Mouse (Mus musculus) retina, adult 2 months (tissue): ENCODE measurements at regions not wholly inside any gene's neighbourhood (a gene's known extent, or its start where the extent isn't known, plus 50 kb on each side); places are given as distances from the start of the nearest gene placed in this dataset.
"Not testable (repeated sequence)": the region's sequence is repeated elsewhere in the genome, so short reads cannot be mapped to it uniquely, and the experiment has no call there.

Experiments
- DNase-seq: peaks from one replicate; pipeline ENCODE4 v3.0.0-alpha.2; 2012; ENCODE audit warnings: low read depth, low spot score

- DNase-seq: no peak
These were observed 236.7 kb downstream of the Prex1 start for GRCm38 (mm10) chr2:166476953-166477352.

- no peak for DNase-seq
These were observed 238.0 kb downstream of the Prex1 start for GRCm38 (mm10) chr2:166475624-166476023.

- no peak for DNase-seq
These were observed 239.0 kb downstream of the Prex1 start for GRCm38 (mm10) chr2:166474601-166475000.

GRCm38 (mm10) chr2:166471257-166471753, 242.3 kb downstream of the Prex1 start:
- DNase-seq: no peak

- DNase-seq: no peak
These were observed 244.5 kb downstream of the Prex1 start for GRCm38 (mm10) chr2:166469046-166469593.

GRCm38 (mm10) chr2:166467137-166467536, 246.5 kb downstream of the Prex1 start:
- no peak for DNase-seq

- no peak for DNase-seq
These were observed 248.1 kb downstream of the Prex1 start for GRCm38 (mm10) chr2:166465531-166465930.

- no peak for DNase-seq
These were observed 250.1 kb downstream of the Prex1 start for GRCm38 (mm10) chr2:166463539-166463938.

- no peak for DNase-seq
These were observed 251.7 kb downstream of the Prex1 start for GRCm38 (mm10) chr2:166461956-166462355.

GRCm38 (mm10) chr2:166461103-166461502, 252.5 kb downstream of the Prex1 start:
- no peak for DNase-seq

- no peak for DNase-seq
These were observed 253.7 kb downstream of the Prex1 start for GRCm38 (mm10) chr2:166459955-166460354.

- no peak for DNase-seq
These were observed 254.7 kb downstream of the Prex1 start for GRCm38 (mm10) chr2:166458953-166459352.

- no peak for DNase-seq
These were observed 256.1 kb downstream of the Prex1 start for GRCm38 (mm10) chr2:166457381-166458172.

- not testable (repeated sequence) for DNase-seq
These were observed 259.3 kb downstream of the Prex1 start for GRCm38 (mm10) chr2:166454160-166454888.

- DNase-seq: no peak
These were observed 262.7 kb downstream of the Prex1 start for GRCm38 (mm10) chr2:166450964-166451363.

GRCm38 (mm10) chr2:166450380-166450779, 263.3 kb downstream of the Prex1 start:
- DNase-seq: no peak

- no peak for DNase-seq
These were observed 264.9 kb downstream of the Prex1 start for GRCm38 (mm10) chr2:166448724-166449123.

- DNase-seq: no peak
These were observed 265.5 kb downstream of the Prex1 start for GRCm38 (mm10) chr2:166448161-166448560.

GRCm38 (mm10) chr2:166446536-166446935, 267.1 kb downstream of the Prex1 start:
- DNase-seq: no peak

GRCm38 (mm10) chr2:166445824-166446223, 267.8 kb downstream of the Prex1 start:
- not testable (repeated sequence) for DNase-seq

GRCm38 (mm10) chr2:166442997-166443396, 270.6 kb downstream of the Prex1 start:
- DNase-seq: no peak
